Mouse (Mus musculus): ENCODE results near the gene Rps26.

DNA sequence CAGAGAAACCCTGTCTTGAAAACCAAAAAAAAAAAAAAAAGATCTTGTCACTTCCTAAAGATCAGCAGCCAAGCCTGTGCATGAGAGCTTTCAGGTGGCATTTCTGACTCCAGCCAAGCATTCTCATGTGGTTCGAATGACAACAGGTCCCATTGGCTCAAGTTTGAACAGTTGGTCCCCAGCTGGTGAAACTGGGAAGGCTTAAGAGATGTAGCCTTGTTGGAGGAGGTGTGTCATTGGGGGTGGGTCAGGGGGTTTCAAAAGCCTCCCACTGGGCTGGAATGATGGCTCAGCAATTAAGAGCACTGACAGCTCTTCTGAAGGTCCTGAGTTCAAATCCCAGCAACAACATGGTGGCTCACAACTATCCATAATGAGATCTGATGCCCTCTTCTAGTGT, 25.0 kb downstream of the Rps26 start:
- TF ChIP-seq CTCF (IDR thresholded peaks at IDR 0.05; ENCODE audit: low read depth, low read length) (no peak), POLR2A (IDR thresholded peaks at IDR 0.05; ENCODE audit: borderline replicate concordance, low read depth, low read length) (no peak)

All from bone marrow macrophage, adult 2 months (primary cell).